Mouse (Mus musculus): ENCODE results near the gene Ptpru.
A peak's percentile ranks its signal among the peaks of the same experiment; 100 is the strongest.

- TF ChIP-seq POLR2A (IDR thresholded peaks at IDR 0.05; ENCODE audit: low read depth, low read length), result no peak
- TF ChIP-seq CTCF (IDR thresholded peaks at IDR 0.05; ENCODE audit: extremely low read depth, insufficient read depth, insufficient read length, insufficient replicate concordance), result peak; percentile 93; the same call in 1 of the 2 replicates
Observed at GRCm38 (mm10) chr4:131860492-131861340, 22.6 kb upstream of the Ptpru start.
